Mouse (Mus musculus) liver, adult 2 months (tissue): ENCODE results near the gene Magi2.

Experiments used
- CTCF ChIP-seq: fragments of 200-500 bp; IDR thresholded peaks from 2 replicates; pipeline ENCODE4 v1.5.1; 2011; ENCODE audit warnings: low read depth, low read length, control low read depth
- POLR2A ChIP-seq: fragments of 200-500 bp; IDR thresholded peaks from 2 replicates; pipeline ENCODE4 v1.6.1; 2011; ENCODE audit warnings: low read length, control low read depth; ENCODE audit not compliant: insufficient read depth; ENCODE audit errors: extremely low read depth

DNA sequence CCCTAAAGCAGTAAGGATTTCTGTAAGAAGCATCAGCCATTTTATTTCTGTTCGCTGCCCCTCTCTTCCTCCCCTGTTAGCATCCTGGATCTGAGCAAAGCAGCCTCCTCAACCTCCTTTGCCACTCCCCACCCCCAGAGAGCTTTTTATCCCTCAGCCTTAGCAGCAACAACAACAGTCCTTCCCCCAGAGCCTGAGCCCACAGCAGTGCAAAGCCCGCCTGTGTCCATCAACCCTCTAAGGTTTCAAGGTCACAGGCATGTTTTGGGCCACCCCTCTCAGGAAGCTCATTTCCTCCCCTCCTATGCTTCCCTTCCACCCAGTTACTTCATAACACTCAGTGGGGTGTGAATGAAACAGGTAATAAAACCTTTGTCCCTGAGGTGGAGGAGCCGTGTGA lies 1309.7 kb downstream of the Magi2 start:
- no peak for TF ChIP-seq POLR2A
- TF ChIP-seq CTCF: no peak
